Mouse (Mus musculus) embryonic fibroblast, embryonic 13.5 days (primary cell): ENCODE results near the gene Mgst3.

Experiments used
- CTCF ChIP-seq: IDR thresholded peaks from 2 replicates; pipeline ENCODE4 v1.5.1; 2011; ENCODE audit warnings: mild to moderate bottlenecking, control low read depth, low read length, moderate library complexity, borderline replicate concordance; ENCODE audit not compliant: insufficient read depth
- POLR2A ChIP-seq: IDR thresholded peaks from 2 replicates; pipeline ENCODE4 v1.6.1; 2011; ENCODE audit warnings: low read depth, mild to moderate bottlenecking, control low read depth, low read length, moderate library complexity

DNA sequence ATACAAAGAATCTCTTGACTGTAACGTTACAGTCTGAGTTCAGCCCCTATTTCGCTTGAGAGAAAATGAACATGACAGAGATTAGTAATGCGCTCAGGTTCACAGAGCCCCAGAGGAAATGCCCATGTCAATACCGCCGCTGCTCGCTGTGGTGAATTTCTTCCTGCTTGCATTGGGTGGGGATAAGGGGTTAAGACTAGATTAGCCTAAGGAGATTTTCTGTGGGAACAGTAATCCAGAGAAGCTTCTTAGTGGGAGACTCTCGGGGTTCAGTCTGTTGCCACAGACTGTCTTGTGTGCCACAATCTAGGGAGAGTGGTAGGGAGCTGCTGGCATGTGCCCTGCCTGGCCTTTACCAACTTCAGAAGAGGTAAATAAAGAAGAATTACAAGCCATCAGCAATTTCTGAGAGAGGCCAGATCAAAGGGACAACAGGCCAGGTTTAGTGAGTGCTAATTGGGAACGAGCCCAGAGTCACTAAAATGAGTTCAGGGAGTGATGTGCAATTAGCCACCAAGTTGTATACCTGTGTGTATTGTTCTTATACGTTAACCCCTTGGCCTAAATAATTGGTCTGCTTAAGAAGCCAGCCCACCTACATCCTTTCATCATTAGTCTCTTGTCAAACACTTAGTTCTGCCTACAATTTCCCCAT lies 44.7 kb upstream of the Mgst3 start:
- TF ChIP-seq CTCF, result no peak
- TF ChIP-seq POLR2A, result no peak
